Mouse (Mus musculus) liver, adult 2 months (tissue): ENCODE data around the gene Hnrnpul2.

Source experiments
- CTCF ChIP-seq: fragments of 200-500 bp; IDR thresholded peaks from 2 replicates; pipeline ENCODE4 v1.5.1; 2011; ENCODE audit warnings: low read depth, low read length, control low read depth
- POLR2A ChIP-seq: fragments of 200-500 bp; IDR thresholded peaks from 2 replicates; pipeline ENCODE4 v1.6.1; 2011; ENCODE audit warnings: low read length, control low read depth; ENCODE audit not compliant: insufficient read depth; ENCODE audit errors: extremely low read depth

DNA sequence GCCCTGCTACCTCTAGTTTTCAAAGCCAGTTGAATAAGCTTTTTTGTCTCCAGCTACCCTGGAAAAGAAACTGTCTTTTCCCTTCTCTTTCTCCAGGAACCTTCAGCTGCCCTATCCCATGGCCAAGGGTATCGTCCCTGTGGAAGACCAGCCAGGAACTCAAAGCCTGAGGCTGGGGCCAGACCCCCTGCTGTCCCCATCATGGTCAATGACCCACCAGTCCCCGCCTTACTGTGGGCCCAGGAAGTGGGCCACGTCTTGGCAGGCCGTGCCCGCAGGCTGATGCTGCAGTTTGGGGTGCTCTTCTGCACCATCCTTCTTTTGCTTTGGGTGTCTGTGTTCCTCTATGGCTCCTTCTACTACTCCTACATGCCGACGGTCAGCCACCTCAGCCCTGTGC lies 21.2 kb downstream of the Hnrnpul2 start:
- no peak for TF ChIP-seq POLR2A
- TF ChIP-seq CTCF: no peak
